Mouse (Mus musculus) liver, postnatal 0 days (tissue): Measurements from ENCODE around the gene Cwc22. TPM values are rescaled to one million over a fixed set of nuclear protein-coding genes. Genes with fewer than 3 reads are reported as not detected.

Experiments used
- ATAC-seq: fragments of 200-750 bp; cut with Nextera tagmentation; 2 replicates; pipeline ENCODE4 v1.8.0; 2017; ENCODE audit warnings: mild to moderate bottlenecking, moderate library complexity
- DNase-seq: peaks from one replicate; pipeline ENCODE4 v3.0.0-alpha.2; 2016
- H3K27ac ChIP-seq: fragments of 300-500 bp; sonication (generic); 2 replicates; pipeline ENCODE4 v1.5.1; 2014; ENCODE audit warnings: antibody characterized with exemption, moderate library complexity, mild to moderate bottlenecking, low read depth
- H3K27me3 ChIP-seq: fragments of 300-500 bp; sonication (generic); 2 replicates; pipeline ENCODE4 v1.6.1; 2014; ENCODE audit warnings: low read length, control low read depth, mixed read lengths; ENCODE audit not compliant: insufficient read depth
- H3K36me3 ChIP-seq: fragments of 300-500 bp; sonication (generic); replicated peaks from 2 replicates; pipeline ENCODE4 v1.6.1; 2014; ENCODE audit warnings: mild to moderate bottlenecking, control low read depth, low read length, moderate library complexity, mixed read lengths; ENCODE audit not compliant: insufficient read depth
- H3K4me1 ChIP-seq: fragments of 300-500 bp; sonication (generic); 2 replicates; pipeline ENCODE4 v1.6.1; 2014; ENCODE audit warnings: antibody characterized with exemption, mild to moderate bottlenecking, control low read depth; ENCODE audit not compliant: insufficient read depth
- H3K4me2 ChIP-seq: fragments of 300-500 bp; sonication (generic); 2 replicates; pipeline ENCODE4 v1.6.1; 2014; ENCODE audit warnings: low read depth, mild to moderate bottlenecking, low read length, moderate library complexity, mixed read lengths
- H3K4me3 ChIP-seq: fragments of 300-500 bp; sonication (generic); 2 replicates; pipeline ENCODE4 v1.5.1; 2014; ENCODE audit warnings: low read depth, low read length
- H3K9ac ChIP-seq: fragments of 300-500 bp; sonication (generic); replicated peaks from 2 replicates; pipeline ENCODE4 v1.6.1; 2014; ENCODE audit warnings: mild to moderate bottlenecking, moderate library complexity
- H3K9me3 ChIP-seq: fragments of 300-500 bp; sonication (generic); 2 replicates; pipeline ENCODE4 v1.6.1; 2016; ENCODE audit warnings: mild to moderate bottlenecking, control low read depth, low read length, mixed read lengths
- CTCF ChIP-seq: sonication (generic); IDR thresholded peaks from 2 replicates; pipeline ENCODE4 v1.5.1; 2016; ENCODE audit warnings: antibody characterized with exemption, low read depth
- EP300 ChIP-seq: IDR thresholded peaks from 2 replicates; pipeline ENCODE4 v1.6.1; 2016; ENCODE audit warnings: antibody characterized with exemption, low read depth, mild to moderate bottlenecking
- WGBS: fragments of 180-500 bp; shearing (Covaris S2); extraction: QIAGEN DNeasy Blood & Tissue Kit; methylation state at CpG from one replicate; pipeline ENCODE4 v1.1.7; 2014; ENCODE audit not compliant: insufficient replicate concordance; 5-methylcytosine and 5-hydroxymethylcytosine counted together
- polyA plus RNA-seq: library from polyadenylated mRNA; unstranded; fragments of >200 nt; fragmentation: Nextera tagmentation; extraction: Ambion mirVana; gene quantifications from 2 replicates; pipeline ENCODE4 v1.2.1, GENCODE M21; 2015

The Cwc22 gene
- polyA plus RNA-seq, 1 experiment from 2014 or later: 9.0 TPM

DNA sequence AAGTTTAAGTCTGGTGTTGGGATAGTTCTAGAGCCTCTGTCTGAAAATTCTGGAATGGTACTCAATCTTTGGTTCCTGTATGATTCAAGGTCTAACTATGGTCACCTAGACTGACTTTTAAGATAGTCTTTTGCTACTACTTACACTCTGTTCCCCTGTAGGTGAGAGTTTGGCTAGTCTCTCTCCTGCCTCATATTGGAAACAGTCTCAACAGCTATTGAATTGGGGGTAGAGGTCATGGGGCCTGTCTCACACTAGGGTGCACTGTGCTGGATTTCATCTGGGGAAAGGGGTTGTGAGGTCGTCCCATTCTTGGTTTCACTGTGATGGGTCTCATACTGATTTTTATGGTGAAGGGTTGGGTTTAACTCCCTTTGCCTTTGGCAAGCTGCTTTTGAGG is 15.1 kb upstream of the Cwc22 start:
- Histone ChIP-seq H3K4me3 (no peak overlapping the region), H3K4me1 (no peaks in the 10 kb centered on the region), H3K27ac (no peak overlapping the region), H3K36me3 (no peaks in the 10 kb centered on the region), H3K27me3 (no peaks in the 10 kb centered on the region), H3K4me2 (no peak overlapping the region), H3K9me3 (no peaks in the 10 kb centered on the region), H3K9ac (no peak overlapping the region)
- DNase-seq: no peak
- ATAC-seq: no peak
- 67% methylated on average over 1 of the region's 1 CpGs for WGBS
- no peak for TF ChIP-seq EP300
- TF ChIP-seq CTCF: no peak

DNA sequence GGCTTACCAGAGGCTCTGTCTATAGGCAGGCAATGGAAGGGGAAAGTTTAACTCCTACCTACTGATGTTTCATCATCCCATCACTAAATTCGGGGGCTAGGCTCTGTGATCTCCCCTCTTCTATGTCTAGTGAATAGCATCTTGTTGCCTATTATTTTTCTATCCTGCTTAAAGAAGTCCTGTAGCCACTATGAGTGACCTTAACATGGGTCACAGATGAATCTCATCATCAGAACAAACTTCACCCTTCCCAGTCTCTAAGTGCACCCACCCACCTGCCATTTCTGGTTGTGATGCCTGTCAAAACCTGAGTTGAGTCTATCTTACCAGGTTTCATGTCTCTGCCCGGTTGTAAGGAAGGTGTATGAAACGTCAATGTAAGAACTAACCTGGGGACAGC is 14.5 kb upstream of the Cwc22 start:
- Histone ChIP-seq H3K4me1 (no peaks in the 10 kb centered on the region), H3K9ac (no peak overlapping the region), H3K4me2 (no peak overlapping the region), H3K9me3 (no peaks in the 10 kb centered on the region), H3K27ac (no peak overlapping the region), H3K27me3 (no peaks in the 10 kb centered on the region), H3K4me3 (no peak overlapping the region), H3K36me3 (no peaks in the 10 kb centered on the region)
- ATAC-seq (no peak), DNase-seq (no peak)
- WGBS: 73% methylated on average over 3 of the region's 3 CpGs
- TF ChIP-seq CTCF: no peak
- no peak for TF ChIP-seq EP300

DNA sequence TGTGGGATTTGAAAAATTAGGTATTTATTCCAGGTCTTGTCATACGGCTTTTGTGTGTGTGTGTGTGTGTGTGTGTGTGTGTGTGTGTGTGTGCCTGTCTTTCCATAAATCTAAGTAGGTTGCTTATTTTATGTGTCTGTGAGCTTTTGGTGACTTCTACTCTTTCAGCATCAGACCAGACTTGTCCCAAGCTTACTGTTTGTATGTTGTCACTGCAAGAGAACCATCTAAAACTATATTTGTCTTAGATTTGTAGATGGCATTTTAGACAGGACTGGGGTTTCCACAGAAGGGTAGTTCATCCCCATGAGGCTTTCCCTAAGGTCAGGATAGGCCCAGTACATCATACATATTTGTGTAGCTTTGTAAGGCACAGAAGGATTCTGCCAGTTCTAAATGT is 13.2 kb upstream of the Cwc22 start:
- Histone ChIP-seq H3K27ac (no peak overlapping the region), H3K27me3 (no peaks in the 10 kb centered on the region), H3K36me3 (no peaks in the 10 kb centered on the region), H3K4me2 (no peak overlapping the region), H3K9ac (no peak overlapping the region), H3K4me3 (no peak overlapping the region), H3K9me3 (no peaks in the 10 kb centered on the region), H3K4me1 (no peaks in the 10 kb centered on the region)
- ATAC-seq (no peak), DNase-seq (no peak)
- WGBS: 78% methylated on average over 1 of the region's 1 CpGs
- TF ChIP-seq EP300 (no peak), CTCF (no peak)

DNA sequence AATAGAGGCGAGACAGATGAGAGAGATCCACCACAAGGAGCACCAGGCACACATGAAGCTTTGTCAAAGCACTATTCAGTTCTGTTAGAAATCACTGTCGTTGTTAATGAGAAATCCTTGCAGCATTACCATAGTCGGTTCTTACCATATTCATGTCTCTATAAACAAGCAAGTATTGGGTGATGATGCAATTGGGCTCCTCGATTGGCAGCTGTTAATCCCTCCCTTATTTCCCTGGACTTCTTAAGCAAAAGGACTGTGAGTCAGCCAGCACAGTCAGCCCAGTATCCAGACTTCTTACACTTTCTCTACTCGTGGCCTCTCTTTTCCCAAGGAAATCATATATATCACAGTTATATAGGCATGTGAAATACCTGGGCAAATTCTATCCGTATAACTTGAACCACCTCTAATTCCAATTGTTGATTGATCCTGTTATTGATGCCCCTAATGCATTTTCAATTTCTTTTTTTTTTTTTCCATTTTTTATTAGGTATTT is 5.3 kb upstream of the Cwc22 start:
- WGBS: 72% methylated on average over 6 of the region's 6 CpGs
- no peak overlapping the region for H3K27ac ChIP-seq
- no peak overlapping the region for H3K4me2 ChIP-seq
- H3K4me3 ChIP-seq: no peak overlapping the region
- no peak for TF ChIP-seq EP300
- no peak for TF ChIP-seq CTCF
- ATAC-seq (no peak), DNase-seq (no peak)
- H3K4me1 ChIP-seq: no peaks in the 10 kb centered on the region
- H3K27me3 ChIP-seq: no peaks in the 10 kb centered on the region
- no peak overlapping the region for H3K9ac ChIP-seq
- no peaks in the 10 kb centered on the region for H3K9me3 ChIP-seq
- H3K36me3 ChIP-seq: no peaks in the 10 kb centered on the region

DNA sequence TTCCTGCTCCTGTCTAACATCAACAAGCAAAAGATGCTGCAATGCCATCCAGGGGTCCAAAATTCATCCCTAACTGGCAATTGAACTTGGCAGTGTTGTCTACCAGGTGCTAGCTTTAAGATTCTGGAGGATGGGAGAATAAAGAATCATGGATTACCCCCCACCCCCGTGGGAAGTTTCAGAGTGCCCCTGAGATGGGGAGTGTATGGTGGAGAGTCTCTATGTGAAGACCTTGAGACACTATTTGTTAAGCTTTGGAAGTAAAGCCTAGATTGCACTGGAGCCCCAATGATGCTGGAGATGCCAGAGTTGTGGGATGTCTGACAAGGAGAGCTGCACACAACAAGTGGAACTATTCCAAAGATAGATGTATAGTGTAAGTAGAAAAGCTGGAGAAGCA is 3.9 kb upstream of the Cwc22 start:
- H3K4me1 ChIP-seq: peaks cover 4% of the 10 kb centered on the region

DNA sequence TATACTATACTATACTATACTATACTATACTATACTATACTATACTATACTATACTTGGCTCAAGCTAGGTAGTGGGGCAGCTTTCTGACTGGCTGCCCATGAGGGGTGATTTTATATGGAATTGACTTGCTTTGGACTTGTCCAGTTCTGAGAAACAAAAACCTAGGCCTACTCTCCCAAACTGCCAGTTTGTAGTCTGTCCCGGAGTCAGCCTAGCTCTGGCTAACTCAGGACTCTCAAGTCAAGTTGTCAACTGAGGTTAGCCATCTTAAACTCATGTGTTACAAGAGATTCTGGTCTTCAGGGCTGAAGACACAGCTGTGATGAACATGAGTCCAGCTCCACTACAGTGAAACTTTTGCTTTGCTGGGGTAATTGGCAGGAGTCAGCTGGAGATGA is 3.3 kb upstream of the Cwc22 start:
- Histone ChIP-seq H3K9me3 (no peaks in the 10 kb centered on the region), H3K4me3 (no peak overlapping the region), H3K27ac (no peak overlapping the region), H3K36me3 (no peaks in the 10 kb centered on the region), H3K9ac (no peak overlapping the region), H3K27me3 (no peaks in the 10 kb centered on the region), H3K4me2 (no peak overlapping the region), H3K4me1 (peaks cover 10% of the 10 kb centered on the region)
- TF ChIP-seq CTCF (no peak), EP300 (no peak)
- ATAC-seq: no peak
- 78% methylated on average over 1 of the region's 1 CpGs for WGBS
- DNase-seq: no peak

More for the DNA sequence above, 3.9 kb upstream of the Cwc22 start:
- H3K36me3 ChIP-seq: no peaks in the 10 kb centered on the region
- H3K9me3 ChIP-seq: no peaks in the 10 kb centered on the region
- H3K4me3 ChIP-seq: no peak overlapping the region
- no peak for DNase-seq
- no peak overlapping the region for H3K9ac ChIP-seq
- ATAC-seq: no peak
- H3K27me3 ChIP-seq: no peaks in the 10 kb centered on the region
- TF ChIP-seq CTCF (no peak), EP300 (no peak)
- no peak overlapping the region for H3K27ac ChIP-seq
- no peak overlapping the region for H3K4me2 ChIP-seq
- WGBS: 59% methylated on average over 1 of the region's 1 CpGs

DNA sequence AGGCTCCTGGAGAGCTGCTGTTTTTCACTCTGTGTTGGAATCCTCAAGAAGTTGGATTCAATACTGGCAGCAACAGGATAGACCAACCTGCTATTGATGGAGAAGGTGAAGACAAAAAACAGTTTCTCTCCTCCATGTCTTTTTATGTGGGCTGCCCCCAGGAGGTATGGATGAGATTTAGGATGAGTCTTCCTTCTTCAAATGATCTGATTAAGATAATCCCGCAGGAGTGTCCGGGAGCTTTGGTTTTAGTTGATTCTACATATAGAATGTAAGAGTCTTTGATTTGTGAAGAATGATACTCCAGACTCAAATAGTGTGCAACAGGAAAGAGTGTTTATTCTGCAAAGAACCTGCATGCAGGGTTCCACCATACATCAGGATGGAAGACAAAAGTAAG is 2.7 kb upstream of the Cwc22 start:
- no peak for ATAC-seq
- no peaks in the 10 kb centered on the region for H3K36me3 ChIP-seq
- H3K27me3 ChIP-seq: no peaks in the 10 kb centered on the region
- no peaks in the 10 kb centered on the region for H3K9me3 ChIP-seq
- no peak overlapping the region for H3K4me3 ChIP-seq
- TF ChIP-seq CTCF (no peak), EP300 (no peak)
- WGBS: 81% methylated on average over 2 of the region's 2 CpGs
- H3K4me2 ChIP-seq: no peak overlapping the region
- no peak overlapping the region for H3K27ac ChIP-seq
- no peak overlapping the region for H3K9ac ChIP-seq
- H3K4me1 ChIP-seq: peaks cover 13% of the 10 kb centered on the region
- no peak for DNase-seq
